Mouse (Mus musculus) ES-E14 (cell line): ENCODE results near the gene Gm5426. TPM values are rescaled to one million over a fixed set of nuclear protein-coding genes. Genes with fewer than 3 reads are reported as not detected.

Source experiments
- DNase-seq: peaks from one replicate; pipeline ENCODE4 v3.0.0-alpha.2; 2013; ENCODE audit warnings: low read depth, low spot score
- H3K27ac ChIP-seq: 2 replicates; pipeline ENCODE4 v1.5.1; 2012; ENCODE audit warnings: low read depth, mild to moderate bottlenecking, low read length, moderate library complexity, mixed read lengths; ENCODE audit not compliant: poor library complexity, insufficient read depth, severe bottlenecking
- H3K36me3 ChIP-seq: 2 replicates; pipeline ENCODE4 v1.6.1; 2012; ENCODE audit warnings: mild to moderate bottlenecking, low read length, moderate library complexity, mixed read lengths; ENCODE audit not compliant: control insufficient read depth, poor library complexity, insufficient read depth, severe bottlenecking
- H3K4me1 ChIP-seq, 2 experiments: fragments of 150-350 bp in 1 of 2; sonication (generic) in 1 of 2; 2 replicates each; pipeline ENCODE4 v1.6.1; 2012; ENCODE audit warnings: low read length in 2 of 2, mild to moderate bottlenecking in 1 of 2, mixed read lengths in 1 of 2; ENCODE audit not compliant: control insufficient read depth in 2 of 2, insufficient read depth in 2 of 2, poor library complexity in 1 of 2
- H3K4me3 ChIP-seq, 2 experiments: fragments of 150-350 bp in 1 of 2; sonication (generic) in 1 of 2; 2 replicates each; pipeline ENCODE4 v1.5.1; 2012; ENCODE audit warnings: low read length in 2 of 2, low read depth in 1 of 2, mild to moderate bottlenecking in 1 of 2, mixed read lengths in 1 of 2; ENCODE audit not compliant: insufficient read depth in 1 of 2, poor library complexity in 1 of 2, severe bottlenecking in 1 of 2
- H3K9ac ChIP-seq: 2 replicates; pipeline ENCODE4 v1.6.1; 2012; ENCODE audit warnings: low read depth, mild to moderate bottlenecking, low read length, mixed read lengths; ENCODE audit not compliant: poor library complexity, insufficient read depth, severe bottlenecking
- H3K9me3 ChIP-seq: fragments of 150-350 bp; sonication (generic); 2 replicates; pipeline ENCODE4 v1.6.1; 2012; ENCODE audit warnings: low read depth, mild to moderate bottlenecking, low read length; ENCODE audit not compliant: control insufficient read depth, insufficient read depth
- CHD2 ChIP-seq: IDR thresholded peaks from 2 replicates; pipeline ENCODE4 v1.6.1; 2014; ENCODE audit warnings: mild to moderate bottlenecking, low read depth, low read length, inconsistent platforms
- HCFC1 ChIP-seq: IDR thresholded peaks from 2 replicates; pipeline ENCODE4 v1.6.1; 2012; ENCODE audit warnings: low read length, inconsistent platforms, borderline replicate concordance; ENCODE audit not compliant: insufficient read depth
- MAFK ChIP-seq: IDR thresholded peaks from 2 replicates; pipeline ENCODE4 v1.6.1; 2014; ENCODE audit warnings: mild to moderate bottlenecking, low read depth, low read length, inconsistent platforms; ENCODE audit not compliant: insufficient read depth
- ZC3H11A ChIP-seq: IDR thresholded peaks from 2 replicates; pipeline ENCODE4 v1.6.1; 2012; ENCODE audit warnings: low read depth, mild to moderate bottlenecking, inconsistent platforms, low read length, borderline replicate concordance
- ZNF384 ChIP-seq: IDR thresholded peaks from 2 replicates; pipeline ENCODE4 v1.6.1; 2012; ENCODE audit warnings: low read depth, low read length, inconsistent platforms
- in situ Hi-C, 2 experiments: fragments of 600-800 bp; cut with MboI; formaldehyde crosslinking; loops; one replicate each; pipeline ENCODE4 v1.15.1; 2025; ENCODE audit warnings: low sequenced_read_pairs in 2 of 2, inconsistent platforms in 1 of 2; ENCODE audit not compliant: unreplicated experiment in 2 of 2
- total RNA-seq: library from RNA; depleted of rRNA; stranded (reverse); fragments of 300-350 nt; gene quantifications from 2 replicates; pipeline ENCODE4 v1.2.3, GENCODE M21; 2012

The Gm5426 gene
- total RNA-seq, 1 experiment: not detected

GRCm38 (mm10) chr10:96163791-96164190, 27.4 kb downstream of the Gm5426 start:
- Histone ChIP-seq H3K9me3 (no peaks in the 10 kb centered on the region), H3K9ac (no peak overlapping the region), H3K36me3 (no peaks in the 10 kb centered on the region), H3K27ac (no peak overlapping the region), H3K4me1 (no peaks in the 10 kb centered on the region), H3K4me3 (no peak overlapping the region)
- TF ChIP-seq MAFK (no peak), HCFC1 (no peak), CHD2 (no peak), ZC3H11A (no peak), ZNF384 (no peak)
- in situ Hi-C loops: no loop called here
- no peak for DNase-seq

- no peaks in the 10 kb centered on the region for H3K36me3 ChIP-seq
- H3K9me3 ChIP-seq: no peaks in the 10 kb centered on the region
- H3K9ac ChIP-seq: no peak overlapping the region
- no peak for DNase-seq
- in situ Hi-C loops: no loop called here
- H3K27ac ChIP-seq: no peak overlapping the region
- TF ChIP-seq HCFC1 (no peak), ZNF384 (no peak), CHD2 (no peak), ZC3H11A (no peak), MAFK (no peak)
- H3K4me1 ChIP-seq: no peaks in the 10 kb centered on the region
- no peak overlapping the region for H3K4me3 ChIP-seq
These were observed 28.9 kb downstream of the Gm5426 start for GRCm38 (mm10) chr10:96165260-96165659.

GRCm38 (mm10) chr10:96168998-96169397, 32.6 kb downstream of the Gm5426 start:
- Histone ChIP-seq H3K4me3 (no peak overlapping the region), H3K9ac (no peak overlapping the region), H3K9me3 (no peaks in the 10 kb centered on the region), H3K4me1 (no peaks in the 10 kb centered on the region), H3K27ac (no peak overlapping the region), H3K36me3 (no peaks in the 10 kb centered on the region)
- TF ChIP-seq MAFK (no peak), CHD2 (no peak), ZNF384 (no peak), HCFC1 (no peak), ZC3H11A (no peak)
- DNase-seq: no peak
- in situ Hi-C loops: no loop called here

GRCm38 (mm10) chr10:96171546-96171945, 35.1 kb downstream of the Gm5426 start:
- Histone ChIP-seq H3K36me3 (no peaks in the 10 kb centered on the region), H3K9me3 (no peaks in the 10 kb centered on the region), H3K4me3 (no peak overlapping the region), H3K4me1 (no peaks in the 10 kb centered on the region), H3K9ac (no peak overlapping the region), H3K27ac (no peak overlapping the region)
- DNase-seq: no peak
- in situ Hi-C loops: no loop called here
- TF ChIP-seq HCFC1 (no peak), ZC3H11A (no peak), CHD2 (no peak)

DNA sequence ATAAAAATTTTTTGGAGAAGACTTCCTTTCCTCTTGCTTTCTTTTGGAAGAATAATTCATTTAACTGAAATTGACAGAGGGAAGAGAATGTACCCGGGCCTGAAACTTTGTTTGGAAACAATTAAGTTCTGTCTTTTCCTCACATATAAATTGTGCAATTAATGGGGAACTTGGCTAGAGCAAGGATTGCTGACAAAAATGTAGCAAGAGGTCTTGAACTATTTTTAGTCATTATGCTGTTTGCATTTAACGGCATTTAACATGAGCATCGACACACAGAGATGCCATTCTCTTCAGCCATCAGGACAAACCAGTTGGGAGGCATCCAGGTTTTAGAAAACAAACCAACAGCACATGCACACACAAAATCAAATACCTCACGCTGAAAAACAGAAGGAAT, 36.6 kb downstream of the Gm5426 start:
- no peak overlapping the region for H3K9ac ChIP-seq
- no peak for DNase-seq
- H3K27ac ChIP-seq: no peak overlapping the region
- no peaks in the 10 kb centered on the region for H3K4me1 ChIP-seq
- TF ChIP-seq ZNF384: no peak
- TF ChIP-seq CHD2: no peak
- no peak for TF ChIP-seq ZC3H11A
- no peak for TF ChIP-seq MAFK
- TF ChIP-seq HCFC1: no peak
- in situ Hi-C loops: no loop called here
- H3K36me3 ChIP-seq: no peaks in the 10 kb centered on the region
- no peak overlapping the region for H3K4me3 ChIP-seq
- no peaks in the 10 kb centered on the region for H3K9me3 ChIP-seq
